33 mouse cellular contexts compared by ENCODE assay signal in genomic region chr2:124661316-124661715, GRCm38 (mm10).
"Had no signal": no experiment of that assay in that cellular context is flagged by ENCODE, and none has a peak within 500 bp of the region (broad histone marks: within the 10 kb centered on the region; RNA-seq: fewer than 3 reads in every experiment).

No protein-coding gene starts in this region.

- H3K27ac ChIP-seq: limb, embryonic 10.5 days; limb, embryonic 12.5 days; limb, embryonic 13.5 days; limb, embryonic 15.5 days; liver, embryonic 12.5 days; liver, embryonic 13.5 days; liver, embryonic 14.5 days; liver, embryonic 15.5 days; lung, embryonic 15.5 days; macrophage; midbrain, embryonic 10.5 days; midbrain, embryonic 12.5 days; midbrain, embryonic 13.5 days; midbrain, embryonic 15.5 days; neural tube, embryonic 12.5 days; neural tube, embryonic 13.5 days had no signal

- H3K4me1 ChIP-seq: limb, embryonic 10.5 days; limb, embryonic 15.5 days; liver, embryonic 12.5 days; liver, embryonic 13.5 days; liver, embryonic 15.5 days; lung, embryonic 15.5 days; midbrain, embryonic 10.5 days; midbrain, embryonic 12.5 days; midbrain, embryonic 13.5 days; midbrain, embryonic 15.5 days; neural tube, embryonic 12.5 days; neural tube, embryonic 13.5 days had no signal

- DNase-seq: left cerebral cortex, postnatal 4 days; liver; liver, embryonic 13.5 days; liver, postnatal 0 days; lung, adult 18-20 months; lung, adult 2 months; lung, embryonic 14.5 days; lung, postnatal 10 days; lung, postnatal 14 days; lung, postnatal 36 days; lung, postnatal 4 days; midbrain, embryonic 14.5 days had no signal

- H3K27me3 ChIP-seq: limb, embryonic 12.5 days; limb, embryonic 13.5 days; limb, embryonic 15.5 days; liver, embryonic 12.5 days; liver, embryonic 13.5 days; liver, embryonic 15.5 days; lung, embryonic 15.5 days; midbrain, embryonic 12.5 days; midbrain, embryonic 13.5 days; midbrain, embryonic 15.5 days; neural tube, embryonic 12.5 days; neural tube, embryonic 13.5 days had no signal

- H3K9ac ChIP-seq: limb, embryonic 12.5 days; limb, embryonic 13.5 days; limb, embryonic 15.5 days; liver, embryonic 12.5 days; liver, embryonic 13.5 days; liver, embryonic 14.5 days; liver, embryonic 15.5 days; liver, postnatal 0 days; lung, embryonic 14.5 days; lung, embryonic 15.5 days; midbrain, embryonic 12.5 days; midbrain, embryonic 13.5 days; midbrain, embryonic 15.5 days; neural tube, embryonic 12.5 days; neural tube, embryonic 13.5 days had no signal

- H3K4me3 ChIP-seq: limb, embryonic 10.5 days; limb, embryonic 12.5 days; limb, embryonic 13.5 days; limb, embryonic 15.5 days; liver, embryonic 12.5 days; liver, embryonic 13.5 days; liver, embryonic 15.5 days; lung, embryonic 15.5 days; megakaryocyte, embryonic 14.5 days; midbrain, embryonic 10.5 days; midbrain, embryonic 12.5 days; midbrain, embryonic 13.5 days; midbrain, embryonic 15.5 days; myocyte; neural tube, embryonic 12.5 days; neural tube, embryonic 13.5 days had no signal

- H3K4me2 ChIP-seq: limb, embryonic 12.5 days; limb, embryonic 13.5 days; limb, embryonic 15.5 days; liver, embryonic 11.5 days; liver, embryonic 12.5 days; liver, embryonic 13.5 days; liver, embryonic 15.5 days; lung, embryonic 14.5 days; lung, embryonic 15.5 days; midbrain, embryonic 11.5 days; midbrain, embryonic 12.5 days; midbrain, embryonic 13.5 days; midbrain, embryonic 15.5 days; neural tube, embryonic 12.5 days; neural tube, embryonic 13.5 days had no signal

- H3K36me3 ChIP-seq: liver, embryonic 15.5 days had no signal

- H3K9me3 ChIP-seq: limb, embryonic 10.5 days; limb, embryonic 12.5 days; limb, embryonic 13.5 days; limb, embryonic 15.5 days; liver, embryonic 12.5 days; liver, embryonic 13.5 days; liver, embryonic 15.5 days; lung, embryonic 15.5 days; midbrain, embryonic 10.5 days; midbrain, embryonic 12.5 days; midbrain, embryonic 13.5 days; midbrain, embryonic 15.5 days; neural tube, embryonic 12.5 days; neural tube, embryonic 13.5 days had no signal

- ATAC-seq: liver, embryonic 12.5 days; liver, postnatal 0 days; lung, postnatal 0 days; midbrain, embryonic 13.5 days; midbrain, embryonic 15.5 days; midbrain, embryonic 16.5 days had no signal
